Mouse (Mus musculus): ENCODE results near the gene Eps15l1. TPM values are rescaled to one million over a fixed set of nuclear protein-coding genes. Genes with fewer than 3 reads are reported as not detected.
A peak's percentile ranks its signal among the peaks of the same experiment; 100 is the strongest.

Gene Eps15l1
- 10 to 100 TPM; 69.5 to 77.8 (median 72.1) TPM for total RNA-seq (2022)

GRCm38 (mm10) chr8:72421362-72422335 lies at the start of gene Eps15l1:
TSS of gene Eps15l1 (minus strand) at chr8:72421460.
- peak; percentile 98 for DNase-seq (ENCODE audit: low spot score in 2 of 2)

- DNase-seq (ENCODE audit: low spot score in 2 of 2) = no peak
These were observed 49.4 kb upstream of the Eps15l1 start for GRCm38 (mm10) chr8:72470684-72471083.

DNA sequence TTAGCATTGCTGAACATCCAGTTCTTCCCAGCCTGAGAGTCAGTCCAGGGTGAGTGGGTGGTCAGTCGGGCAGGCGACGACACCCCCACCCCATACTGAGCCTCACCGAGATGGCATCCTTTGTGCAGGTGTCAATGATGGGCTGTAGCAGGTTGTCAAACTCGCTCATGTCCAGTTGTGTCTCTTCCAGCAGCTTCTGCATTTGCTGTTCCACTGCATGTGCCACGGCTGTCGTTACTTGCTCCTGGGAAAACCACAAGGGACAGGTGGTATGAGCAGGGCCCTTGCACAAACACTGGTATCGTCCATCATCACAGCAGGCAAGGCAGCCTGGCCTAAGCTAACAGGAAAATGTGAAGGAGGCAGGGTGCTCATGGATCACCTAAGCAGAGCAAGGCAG lies 48.7 kb upstream of the Eps15l1 start:
- DNase-seq (ENCODE audit: low spot score in 2 of 2) = no peak

DNA sequence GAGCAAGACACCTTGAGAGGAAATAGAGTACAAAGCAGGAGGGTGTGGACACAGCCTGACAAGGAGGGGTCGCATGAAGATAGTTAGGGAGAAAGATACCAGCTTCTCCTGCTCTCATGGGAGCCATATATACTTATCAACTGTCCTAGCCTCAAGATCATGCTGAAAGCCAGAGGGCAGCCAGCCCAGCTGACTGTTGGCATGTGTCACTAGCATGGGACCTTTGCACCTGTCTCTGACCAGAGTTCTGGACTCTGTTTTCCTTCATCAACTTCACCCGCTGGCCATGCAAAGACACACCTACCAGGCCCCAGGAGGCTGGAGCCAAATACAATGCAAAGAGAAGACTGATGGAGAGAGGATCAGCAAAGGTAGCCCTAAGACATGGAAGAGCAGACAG lies 48.0 kb upstream of the Eps15l1 start:
- no peak for DNase-seq (ENCODE audit: low spot score in 2 of 2)

GRCm38 (mm10) chr8:72464211-72464610 lies 43.0 kb upstream of the Eps15l1 start:
- no peak for DNase-seq (ENCODE audit: low spot score in 2 of 2)

DNA sequence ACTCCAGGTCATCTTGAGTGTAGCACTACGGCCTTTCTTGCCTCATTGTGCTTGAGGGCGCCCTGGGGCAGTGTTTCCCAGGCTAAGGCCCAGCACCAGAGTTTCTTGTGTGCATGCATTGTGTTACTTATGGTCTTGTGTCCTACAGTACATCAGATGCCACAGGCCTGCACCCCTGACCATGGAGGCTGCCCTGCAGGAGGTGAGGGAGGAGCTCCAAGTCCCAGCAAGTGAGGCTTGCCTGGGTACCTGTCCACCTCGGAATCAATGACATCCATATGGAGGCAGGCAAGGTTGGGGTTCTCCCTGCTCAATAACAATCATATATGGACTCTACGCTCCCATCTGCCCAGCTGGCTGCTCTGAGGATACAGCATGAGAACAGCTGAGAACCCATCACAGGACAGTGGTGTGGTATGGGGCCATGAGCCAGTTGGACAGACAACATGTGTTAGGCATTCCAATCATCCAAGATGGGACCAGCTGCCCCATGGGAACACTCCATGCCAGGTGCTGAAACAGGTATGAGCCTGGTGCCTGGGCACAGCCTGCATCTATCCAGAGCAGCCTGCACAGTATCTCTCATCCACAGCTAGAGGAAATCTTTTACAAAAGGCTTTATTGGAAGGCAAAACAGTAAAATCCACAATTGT lies 38.7 kb upstream of the Eps15l1 start:
- no peak for DNase-seq (ENCODE audit: low spot score in 2 of 2)

DNA sequence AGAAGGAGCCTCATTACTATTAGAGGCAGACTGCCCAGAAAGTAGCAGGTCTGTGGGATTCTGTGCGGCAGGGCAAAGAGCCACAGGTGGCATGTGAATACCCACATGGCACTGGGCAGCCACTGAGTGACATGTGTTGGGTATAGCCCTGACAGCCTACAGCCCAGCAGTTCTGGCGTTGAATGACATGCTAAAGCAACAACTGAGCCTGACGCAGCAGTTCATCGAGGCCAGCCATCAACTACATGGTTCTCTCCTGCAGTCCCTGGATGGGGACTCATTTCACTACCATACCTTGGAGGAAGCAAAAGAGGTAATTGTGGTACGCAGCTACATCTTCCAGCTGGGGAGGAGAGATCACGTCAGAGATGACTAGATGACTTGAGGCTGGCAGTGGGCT lies 37.2 kb upstream of the Eps15l1 start:
- DNase-seq (ENCODE audit: low spot score in 2 of 2) = no peak

DNA sequence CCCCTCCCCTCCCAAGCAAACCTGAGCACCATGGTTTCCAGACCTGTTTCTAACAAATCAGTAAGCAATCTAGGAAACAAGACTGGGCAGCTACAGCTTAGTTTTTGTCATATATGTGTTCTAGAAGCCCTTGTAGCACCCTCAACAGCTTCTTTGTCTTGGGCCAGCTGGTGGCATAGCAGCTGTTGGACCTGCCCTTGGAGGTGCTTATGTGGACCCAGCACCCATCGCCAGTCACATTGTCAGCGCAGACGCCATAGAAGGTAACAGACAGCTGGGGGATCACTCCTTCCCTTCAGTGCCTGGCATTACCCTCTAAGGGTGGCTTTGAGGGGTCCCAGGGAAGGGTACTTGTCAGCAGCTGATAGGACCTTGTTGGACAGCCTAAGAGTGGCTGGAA lies 36.5 kb upstream of the Eps15l1 start:
- no peak for DNase-seq (ENCODE audit: low spot score in 2 of 2)

DNA sequence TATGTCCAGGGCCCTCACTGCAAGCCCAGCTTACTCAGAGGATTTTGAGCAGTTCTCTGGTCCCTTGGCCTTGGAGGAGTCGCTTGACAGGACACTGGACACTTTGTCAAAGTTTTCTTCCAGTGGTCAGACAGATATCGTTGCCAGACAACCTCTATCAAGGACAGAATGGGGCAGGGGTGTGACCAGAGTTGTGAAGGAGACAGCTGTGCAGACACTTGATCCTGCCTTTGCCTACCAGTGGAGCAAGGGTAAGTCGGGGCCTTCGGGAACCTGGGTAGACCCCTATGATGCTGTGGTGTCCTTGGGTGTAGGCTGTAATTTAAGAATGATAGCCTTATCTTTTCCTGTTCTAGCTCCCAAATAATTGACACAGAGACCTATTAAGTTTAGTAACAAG lies 34.1 kb upstream of the Eps15l1 start:
- DNase-seq (ENCODE audit: low spot score in 2 of 2) = no peak

DNA sequence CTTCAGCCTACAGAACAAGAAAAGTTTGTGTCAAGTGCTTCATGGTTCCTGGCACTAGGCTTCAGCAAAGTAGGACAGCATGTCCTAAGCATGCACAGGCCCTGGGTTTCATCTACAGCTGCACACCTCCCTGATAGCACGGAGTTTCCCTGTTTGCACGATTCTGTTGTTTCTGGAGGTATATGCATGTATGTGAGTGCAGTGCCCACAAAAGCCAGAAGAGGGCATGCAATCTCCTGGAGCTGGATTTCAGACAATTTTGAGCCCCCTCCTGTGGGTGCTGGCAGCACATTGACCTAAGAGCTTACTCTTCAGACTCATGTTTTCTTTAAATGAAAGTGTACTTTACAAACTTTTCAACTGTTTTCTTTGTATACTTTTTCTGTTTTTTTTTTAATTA lies 32.6 kb upstream of the Eps15l1 start:
- DNase-seq (ENCODE audit: low spot score in 2 of 2) = no peak

DNA sequence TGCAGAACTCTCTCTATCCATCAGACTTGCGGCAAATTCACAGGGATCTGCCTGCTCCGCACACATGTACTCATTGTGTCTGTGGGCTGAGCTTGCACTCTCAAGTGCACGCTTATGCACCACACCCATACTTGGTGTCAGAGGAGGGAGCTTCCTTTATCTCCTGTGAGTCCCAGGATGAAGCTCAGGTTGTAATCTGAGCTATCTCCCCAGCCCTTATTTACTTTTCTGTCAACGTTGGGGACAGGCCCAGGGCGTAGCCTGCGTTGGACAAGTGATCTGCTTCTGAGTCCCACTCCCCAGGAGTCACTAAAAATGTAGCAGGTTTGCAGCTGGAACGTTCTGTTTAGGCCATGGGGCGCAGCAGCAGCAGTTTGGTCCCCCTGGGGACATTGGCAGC lies 30.3 kb upstream of the Eps15l1 start:
- DNase-seq (ENCODE audit: low spot score in 2 of 2) = no peak

DNA sequence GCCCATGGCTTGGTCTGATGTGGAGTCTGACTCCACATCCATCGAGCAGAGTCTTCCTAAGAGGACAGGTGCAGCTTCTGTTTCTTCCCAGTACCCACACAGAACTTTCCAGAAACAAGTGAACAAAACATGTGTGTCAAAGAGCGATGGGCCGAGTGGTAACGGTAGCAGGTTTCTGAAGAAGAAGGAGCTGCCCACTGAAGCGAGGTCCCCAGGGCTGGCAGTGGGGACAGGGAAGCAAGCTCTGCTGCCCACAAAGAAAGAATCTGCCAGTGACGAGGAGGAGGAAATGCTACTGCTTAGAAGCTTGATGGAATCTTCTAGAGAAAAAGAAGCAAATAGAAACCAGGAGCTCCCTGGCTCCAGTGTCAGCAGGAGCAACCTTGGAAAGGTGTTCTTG lies 23.8 kb upstream of the Eps15l1 start:
- no peak for DNase-seq (ENCODE audit: low spot score in 2 of 2)

- no peak for DNase-seq (ENCODE audit: low spot score in 2 of 2)
These were observed 22.7 kb upstream of the Eps15l1 start for GRCm38 (mm10) chr8:72443994-72444350.

- DNase-seq (ENCODE audit: low spot score in 2 of 2) = peak; percentile 99
These were observed 22.2 kb upstream of the Eps15l1 start, which contains the start of the genes Calr3 and 1700030K09Rik for GRCm38 (mm10) chr8:72443338-72443993. TSS of gene Calr3 (minus strand) at chr8:72443870. TSS of gene 1700030K09Rik (plus strand) at chr8:72443880.

GRCm38 (mm10) chr8:72438248-72439015 lies 17.2 kb upstream of the Eps15l1 start:
- DNase-seq (ENCODE audit: low spot score in 2 of 2) = no peak

DNA sequence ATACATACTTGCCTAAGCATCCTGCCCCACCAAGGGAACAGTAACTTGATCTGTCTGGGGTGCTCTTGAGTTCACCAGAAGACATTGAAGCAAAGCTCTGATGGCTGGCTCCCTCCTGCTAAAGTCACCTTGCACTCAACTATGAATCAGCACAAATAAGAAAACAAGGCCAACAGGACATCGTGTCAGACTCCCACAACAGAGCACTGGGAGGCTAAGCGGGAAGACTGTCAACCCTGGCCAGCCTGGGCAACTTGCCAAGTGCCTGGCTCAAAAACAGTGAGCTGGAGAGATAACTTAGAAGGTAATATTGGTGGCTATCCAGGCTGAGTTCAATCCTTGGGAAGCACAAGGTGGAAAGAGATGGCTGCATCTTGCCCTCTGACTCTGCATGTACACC lies 13.7 kb upstream of the Eps15l1 start:
- DNase-seq (ENCODE audit: low spot score in 2 of 2) = no peak

DNA sequence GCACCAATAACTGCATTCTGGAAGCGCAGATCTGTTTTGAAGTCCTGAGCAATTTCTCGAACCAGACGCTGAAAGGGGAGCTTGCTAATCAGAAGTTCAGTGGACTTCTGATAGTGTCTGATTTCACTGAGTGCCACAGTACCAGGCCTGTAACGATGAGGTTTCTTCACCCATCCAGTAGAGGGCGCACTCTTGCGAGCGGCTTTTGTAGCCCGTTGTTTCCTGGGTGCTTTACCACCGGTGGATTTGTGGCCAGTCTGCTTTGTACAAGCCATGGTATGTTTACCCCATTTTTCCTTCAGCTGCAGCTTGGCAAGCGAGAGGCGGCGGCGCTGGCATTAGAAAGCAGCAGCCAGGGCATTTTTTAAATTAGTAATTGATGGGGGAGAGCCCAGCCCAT lies 8.4 kb upstream of the Eps15l1 start:
- DNase-seq (ENCODE audit: low spot score in 2 of 2) = no peak

- no peak for DNase-seq (ENCODE audit: low spot score in 2 of 2)
These were observed 1.7 kb upstream of the Eps15l1 start for GRCm38 (mm10) chr8:72422926-72423325.

- peak in 1 of 2 experiments; percentile 18 for DNase-seq (ENCODE audit: low spot score in 2 of 2)
These were observed 494 bp downstream of the Eps15l1 start for GRCm38 (mm10) chr8:72420571-72421361.

DNA sequence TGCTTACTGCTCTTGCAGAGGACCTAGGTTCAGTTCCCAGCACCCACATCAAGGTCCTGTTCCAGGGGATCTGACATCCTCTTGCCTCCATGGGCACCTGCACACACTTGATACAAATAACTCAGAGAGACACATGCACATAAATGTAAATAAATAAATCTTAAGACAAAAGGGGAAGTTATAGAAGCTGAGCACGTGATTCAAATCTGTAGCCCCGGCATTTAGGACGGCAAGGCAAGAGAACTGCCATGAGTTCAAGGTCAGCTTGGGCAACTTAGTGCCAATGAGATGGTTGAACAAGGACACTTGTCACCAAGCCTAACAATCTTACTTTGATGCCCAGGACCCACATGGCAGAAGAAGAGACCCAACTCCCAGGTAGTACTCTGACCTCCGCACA lies 3.2 kb downstream of the Eps15l1 start:
- no peak for DNase-seq (ENCODE audit: low spot score in 2 of 2)
